Mouse (Mus musculus): ENCODE measurements around the gene Vmn2r44. TPM values are rescaled to one million over a fixed set of nuclear protein-coding genes. Genes with fewer than 3 reads are reported as not detected.
"Not testable (repeated sequence)": the region's sequence is repeated elsewhere in the genome, so short reads cannot be mapped to it uniquely, and the experiment has no call there.

Gene Vmn2r44
- total RNA-seq (2021), result not detected

DNA sequence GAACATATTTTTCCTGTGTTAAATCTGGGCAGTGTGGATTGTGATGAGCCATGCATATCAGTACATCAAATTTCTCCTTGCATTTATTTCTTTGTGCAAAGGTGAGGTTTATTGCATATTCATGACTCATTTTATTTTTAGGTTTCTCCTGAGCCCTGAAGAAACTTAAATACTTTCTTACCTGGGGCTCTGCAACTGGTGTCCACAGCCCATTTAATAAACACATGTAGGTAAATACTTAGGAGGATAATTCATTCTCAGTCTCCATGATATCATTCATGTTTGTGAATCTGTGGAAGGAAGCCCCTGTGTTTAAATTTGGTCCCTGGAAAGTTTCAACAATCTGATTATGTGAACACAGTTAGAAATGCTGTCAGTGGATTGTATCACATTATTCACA lies at the start of gene Vmn2r44:
TSS of gene Vmn2r44 (minus strand) at position 101 of the 400 bp plus-strand sequence.
- not testable (repeated sequence) for DNase-seq

GRCm38 (mm10) chr7:8357879-8358278 lies 25.3 kb downstream of the Vmn2r44 start:
- DNase-seq, result not testable (repeated sequence)

Other genes starting within 250 kb of the Vmn2r44 start
- gene Vmn2r41, start 221.7 kb downstream of the Vmn2r44 start, total RNA-seq (2021), result not detected
- not detected for gene Vmn2r42, start 183.0 kb downstream of the Vmn2r44 start, total RNA-seq (2021)
- gene Vmn2r43, start 122.7 kb downstream of the Vmn2r44 start, total RNA-seq (2021), result not detected
- not detected for gene Vmn2r45, start 105.7 kb upstream of the Vmn2r44 start, total RNA-seq (2021)

Measured in layer of hippocampus, postnatal 36 days (tissue).